Mouse (Mus musculus) myocyte (in vitro differentiated cells): ENCODE results near the gene Gpr33. TPM values are rescaled to one million over a fixed set of nuclear protein-coding genes. Genes with fewer than 3 reads are reported as not detected.

Source experiments
- H3K27me3 ChIP-seq: one replicate; pipeline ENCODE4 v1.6.1; 2011; ENCODE audit not compliant: control insufficient read depth, insufficient read depth, insufficient read length
- H3K36me3 ChIP-seq: one replicate; pipeline ENCODE4 v1.6.1; 2011; ENCODE audit not compliant: control insufficient read depth, insufficient read depth
- H3K4me2 ChIP-seq: one replicate; pipeline ENCODE4 v1.6.1; 2011; ENCODE audit warnings: low read depth, control low read depth
- H3K4me3 ChIP-seq: one replicate; pipeline ENCODE4 v1.5.1; 2011; ENCODE audit warnings: mild to moderate bottlenecking, control low read depth, moderate library complexity
- H3K79me2 ChIP-seq: one replicate; pipeline ENCODE4 v1.6.1; 2011; ENCODE audit not compliant: control insufficient read depth, insufficient read depth
- H3ac ChIP-seq: one replicate; pipeline ENCODE4 v1.6.1; 2011; ENCODE audit not compliant: control insufficient read depth, insufficient read length
- CEBPB ChIP-seq: IDR thresholded peaks from 2 replicates; pipeline ENCODE4 v1.6.1; 2011; ENCODE audit warnings: mild to moderate bottlenecking, moderate library complexity; ENCODE audit not compliant: poor library complexity, insufficient read depth, severe bottlenecking
- E2F4 ChIP-seq: IDR thresholded peaks from one replicate; pipeline ENCODE4 v1.6.1; 2011; ENCODE audit warnings: mild to moderate bottlenecking, control low read depth, moderate library complexity; ENCODE audit not compliant: insufficient read depth
- MAX ChIP-seq: IDR thresholded peaks from one replicate; pipeline ENCODE4 v1.6.1; 2011; ENCODE audit warnings: low read depth, mild to moderate bottlenecking, control low read depth
- MYOD1 ChIP-seq, 3 experiments: IDR thresholded peaks; one replicate each; pipeline ENCODE4 v1.6.1; 2011; ENCODE audit warnings: control low read depth in 2 of 3, low read depth in 2 of 3, mild to moderate bottlenecking in 2 of 3, moderate library complexity in 1 of 3; ENCODE audit not compliant: insufficient read length in 2 of 3, control insufficient read depth in 1 of 3
- MYOG ChIP-seq, 3 experiments: IDR thresholded peaks; one replicate each; pipeline ENCODE4 v1.6.1; 2011; ENCODE audit warnings: control low read depth in 2 of 3, low read depth in 2 of 3, mild to moderate bottlenecking in 2 of 3; ENCODE audit not compliant: insufficient read length in 2 of 3, control insufficient read depth in 1 of 3, insufficient read depth in 1 of 3
- POLR2A ChIP-seq: IDR thresholded peaks from one replicate; pipeline ENCODE4 v1.6.1; 2011; ENCODE audit warnings: low read depth, mild to moderate bottlenecking, control low read depth, moderate library complexity; ENCODE audit not compliant: insufficient read length
- POLR2AphosphoS2 ChIP-seq: IDR thresholded peaks from one replicate; pipeline ENCODE4 v1.6.1; 2011; ENCODE audit warnings: low read depth, control low read depth; ENCODE audit not compliant: insufficient read length
- REST ChIP-seq: IDR thresholded peaks from one replicate; pipeline ENCODE4 v1.6.1; 2011; ENCODE audit warnings: mild to moderate bottlenecking, control low read depth, moderate library complexity; ENCODE audit not compliant: insufficient read depth, insufficient read length
- SRF ChIP-seq: IDR thresholded peaks from one replicate; pipeline ENCODE4 v1.6.1; 2011; ENCODE audit warnings: low read depth; ENCODE audit not compliant: control insufficient read depth, insufficient read length
- TCF12 ChIP-seq: IDR thresholded peaks from one replicate; pipeline ENCODE4 v1.6.1; 2011; ENCODE audit warnings: mild to moderate bottlenecking, control low read depth; ENCODE audit not compliant: poor library complexity, insufficient read depth, severe bottlenecking
- TCF3 ChIP-seq: IDR thresholded peaks from one replicate; pipeline ENCODE4 v1.6.1; 2011; ENCODE audit warnings: low read depth, control low read depth; ENCODE audit not compliant: insufficient read length
- USF1 ChIP-seq: IDR thresholded peaks from one replicate; pipeline ENCODE4 v1.6.1; 2011; ENCODE audit warnings: low read depth, mild to moderate bottlenecking, control low read depth, moderate library complexity
- polyA plus RNA-seq: library from polyadenylated mRNA; unstranded; fragments of >200 nt; fragmentation: generic; extraction: Trizol; gene quantifications from one replicate; pipeline ENCODE4 v1.2.1, GENCODE M21; 2012; ENCODE audit warnings: missing spikeins

Gene Gpr33
- polyA plus RNA-seq, 1 experiment: not detected

- Histone ChIP-seq H3K79me2 (no peaks in the 10 kb centered on the region), H3K4me2 (peak overlapping the region; percentile 44), H3K36me3 (no peaks in the 10 kb centered on the region), H3ac (no peak overlapping the region), H3K4me3 (no peak overlapping the region), H3K27me3 (no peaks in the 10 kb centered on the region)
- TF ChIP-seq USF1: no peak
- no peak for TF ChIP-seq MAX
- TF ChIP-seq POLR2A: no peak
Observed at GRCm38 (mm10) chr12:51988536-51988935, 39.3 kb downstream of the Gpr33 start.

DNA sequence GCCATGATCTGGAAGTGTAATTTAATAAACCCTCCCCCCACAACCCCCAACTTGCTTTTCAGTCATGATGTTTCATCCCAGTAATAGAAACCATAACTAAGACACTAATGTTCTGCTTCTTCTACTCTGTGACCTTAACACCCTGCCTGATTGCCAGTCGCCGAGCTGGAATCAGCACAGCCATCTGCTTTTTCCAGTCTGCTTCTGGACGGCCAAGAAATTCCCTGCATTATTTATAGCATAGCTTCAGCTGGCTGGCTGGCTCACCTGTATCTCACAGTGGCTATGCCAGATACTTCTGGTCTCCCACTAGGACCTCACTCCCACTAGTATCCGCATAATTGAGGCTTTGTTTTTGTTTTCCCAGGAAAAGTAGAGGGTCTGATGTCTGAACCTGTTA, 42.0 kb downstream of the Gpr33 start:
- TF ChIP-seq POLR2AphosphoS2 (no peak), SRF (no peak), MYOG (IDR thresholded peaks at IDR 0.05; ENCODE audit: control insufficient read depth in 1 of 3, insufficient read depth in 1 of 3, insufficient read length in 2 of 3, low read depth in 2 of 3) (no peak), MYOD1 (IDR thresholded peaks at IDR 0.05; ENCODE audit: control insufficient read depth in 1 of 3, insufficient read length in 2 of 3, low read depth in 2 of 3) (no peak), TCF12 (no peak), POLR2A (no peak), E2F4 (no peak), TCF3 (no peak), MAX (no peak), CEBPB (no peak)
- H3K27me3 ChIP-seq: no peaks in the 10 kb centered on the region
- H3K79me2 ChIP-seq: no peaks in the 10 kb centered on the region
- H3K4me2 ChIP-seq: no peak overlapping the region
- no peaks in the 10 kb centered on the region for H3K36me3 ChIP-seq
- no peak overlapping the region for H3ac ChIP-seq
- H3K4me3 ChIP-seq: no peak overlapping the region

GRCm38 (mm10) chr12:51985163-51985748, 42.6 kb downstream of the Gpr33 start:
- H3K79me2 ChIP-seq: no peaks in the 10 kb centered on the region
- H3ac ChIP-seq: no peak overlapping the region
- no peak overlapping the region for H3K4me3 ChIP-seq
- no peaks in the 10 kb centered on the region for H3K36me3 ChIP-seq
- no peak for TF ChIP-seq POLR2A
- TF ChIP-seq CEBPB: no peak
- no peak for TF ChIP-seq MYOD1 (IDR thresholded peaks at IDR 0.05; ENCODE audit: control insufficient read depth in 1 of 3, insufficient read length in 2 of 3, low read depth in 2 of 3)
- no peak for TF ChIP-seq SRF
- TF ChIP-seq MAX: no peak
- no peak for TF ChIP-seq TCF3
- TF ChIP-seq REST: no peak
- no peak for TF ChIP-seq POLR2AphosphoS2
- no peak for TF ChIP-seq TCF12
- TF ChIP-seq E2F4: no peak
- no peak for TF ChIP-seq USF1
- TF ChIP-seq MYOG (IDR thresholded peaks at IDR 0.05; ENCODE audit: control insufficient read depth in 1 of 3, insufficient read depth in 1 of 3, insufficient read length in 2 of 3, low read depth in 2 of 3): no peak
- H3K4me2 ChIP-seq: no peak overlapping the region
- no peaks in the 10 kb centered on the region for H3K27me3 ChIP-seq

GRCm38 (mm10) chr12:51983625-51984024, 44.2 kb downstream of the Gpr33 start:
- Histone ChIP-seq H3ac (no peak overlapping the region), H3K27me3 (no peaks in the 10 kb centered on the region), H3K36me3 (no peaks in the 10 kb centered on the region), H3K79me2 (no peaks in the 10 kb centered on the region), H3K4me2 (no peak overlapping the region), H3K4me3 (no peak overlapping the region)
- TF ChIP-seq TCF12 (no peak), SRF (no peak), MYOD1 (IDR thresholded peaks at IDR 0.05; ENCODE audit: control insufficient read depth in 1 of 3, insufficient read length in 2 of 3, low read depth in 2 of 3) (no peak), MAX (no peak), TCF3 (no peak), USF1 (no peak), REST (no peak), E2F4 (no peak), CEBPB (no peak), POLR2A (no peak), MYOG (IDR thresholded peaks at IDR 0.05; ENCODE audit: control insufficient read depth in 1 of 3, insufficient read depth in 1 of 3, insufficient read length in 2 of 3, low read depth in 2 of 3) (no peak), POLR2AphosphoS2 (no peak)

GRCm38 (mm10) chr12:51976531-51976930, 51.3 kb downstream of the Gpr33 start:
- Histone ChIP-seq H3K4me3 (no peak overlapping the region), H3ac (no peak overlapping the region), H3K4me2 (no peak overlapping the region), H3K36me3 (no peaks in the 10 kb centered on the region), H3K27me3 (no peaks in the 10 kb centered on the region), H3K79me2 (no peaks in the 10 kb centered on the region)
- TF ChIP-seq TCF3 (no peak), CEBPB (no peak), E2F4 (no peak), REST (no peak), TCF12 (no peak), SRF (no peak), MAX (no peak), MYOG (IDR thresholded peaks at IDR 0.05; ENCODE audit: control insufficient read depth in 1 of 3, insufficient read depth in 1 of 3, insufficient read length in 2 of 3, low read depth in 2 of 3) (no peak), POLR2A (no peak), USF1 (no peak), POLR2AphosphoS2 (no peak), MYOD1 (IDR thresholded peaks at IDR 0.05; ENCODE audit: control insufficient read depth in 1 of 3, insufficient read length in 2 of 3, low read depth in 2 of 3) (no peak)
